Mouse (Mus musculus) urinary bladder, postnatal 36 days (tissue): Measurements from ENCODE around the gene Lrrc29.
A peak's percentile ranks its signal among the peaks of the same experiment; 100 is the strongest.
"Not testable (repeated sequence)": the region's sequence is repeated elsewhere in the genome, so short reads cannot be mapped to it uniquely, and the experiment has no call there.

Experiments used
- DNase-seq, 2 experiments: peaks; one replicate each; pipeline ENCODE4 v3.0.0; 2022; ENCODE audit warnings: low spot score in 2 of 2, mixed read lengths in 1 of 2

Gene Lrrc29

DNA sequence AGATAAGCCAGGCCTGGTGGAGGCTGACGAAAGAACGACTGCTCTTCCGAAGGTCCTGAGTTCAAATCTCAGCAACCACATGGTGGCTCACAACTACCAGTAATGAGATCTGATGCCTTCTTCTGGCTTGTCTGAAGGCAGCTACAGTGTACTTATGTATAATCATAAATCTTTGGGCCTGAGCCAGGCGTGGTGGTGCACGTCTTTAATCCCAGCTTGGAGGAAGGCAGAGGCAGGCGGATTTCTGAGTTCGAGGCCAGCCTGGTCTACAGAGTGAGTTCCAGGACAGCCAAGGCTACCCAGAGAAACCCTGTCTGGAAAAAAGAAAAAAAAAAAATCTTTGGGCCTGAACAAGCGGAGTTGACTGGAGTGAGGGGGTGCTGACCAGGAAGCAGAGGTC, 34.7 kb downstream of the Lrrc29 start:
- DNase-seq: not testable (repeated sequence)

DNA sequence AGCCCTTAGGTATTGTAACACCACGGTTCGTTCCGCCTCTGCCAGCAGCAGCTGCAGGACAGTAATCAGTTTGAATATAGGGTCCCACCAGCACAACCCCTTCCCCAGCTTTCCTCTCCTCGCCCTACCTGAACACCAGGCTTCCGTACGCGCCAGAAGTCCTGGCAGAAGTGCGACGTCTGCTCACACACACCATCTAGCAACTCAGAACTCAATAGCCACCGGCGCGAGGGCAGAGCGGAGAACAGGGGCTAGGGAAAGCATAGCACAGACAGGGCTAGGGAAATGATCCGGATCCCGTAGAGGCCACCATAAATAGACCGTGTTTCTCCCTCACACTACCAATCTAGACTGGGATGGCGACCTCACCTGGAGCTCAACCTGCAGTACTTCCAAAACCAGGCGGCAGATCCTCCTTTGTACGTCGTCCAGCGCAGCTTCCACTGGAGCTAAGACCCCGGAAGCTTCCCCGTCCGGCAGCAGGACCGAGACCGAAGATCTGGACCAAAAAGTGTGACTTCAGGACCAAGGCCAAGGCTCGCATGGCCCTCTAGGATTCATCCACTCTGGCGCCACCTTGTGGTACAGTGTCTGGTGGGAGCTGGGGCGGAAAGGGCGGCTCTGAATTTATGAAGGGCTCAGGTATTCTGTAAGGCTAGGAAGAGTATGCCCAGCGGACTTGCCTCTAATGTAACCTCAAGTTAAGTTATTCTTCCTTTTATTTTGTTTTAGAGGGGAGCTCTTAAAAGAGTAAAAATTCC, 35.3 kb downstream of the Lrrc29 start:
- DNase-seq: peak; percentile 86 to 88

DNA sequence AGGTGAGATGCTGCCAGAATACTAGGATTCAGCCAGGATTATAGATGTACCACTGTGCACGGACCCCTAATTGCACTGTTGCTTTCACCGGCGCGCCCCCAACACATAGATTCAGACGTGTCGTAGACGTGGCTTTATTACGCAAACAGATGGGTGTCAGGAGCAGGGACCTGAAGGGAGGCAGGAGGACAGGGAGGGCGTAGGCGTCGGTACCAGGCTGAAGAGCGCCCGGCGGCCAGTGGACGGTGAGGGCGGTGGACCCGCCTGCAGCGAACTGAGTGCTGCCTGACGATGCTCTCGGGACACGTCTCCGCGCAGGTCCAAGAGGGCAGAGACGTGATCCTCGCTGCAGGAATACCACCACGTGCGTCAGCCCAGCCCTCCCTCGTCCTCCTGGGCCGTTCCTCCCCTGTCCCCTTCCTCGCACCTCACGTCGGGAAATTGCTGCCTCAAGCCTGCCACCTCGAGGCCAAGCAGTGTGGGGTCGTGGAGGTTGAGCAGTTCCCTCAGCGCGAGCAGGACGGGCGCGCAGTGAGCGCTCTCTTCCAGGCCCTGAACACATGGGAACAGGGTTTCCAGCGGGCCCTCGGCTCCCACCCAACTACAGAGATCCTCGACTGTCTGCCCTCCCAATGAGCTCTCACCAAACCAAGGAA, 36.1 kb downstream of the Lrrc29 start, which contains the start of gene 4931428F04Rik:
TSS of gene 4931428F04Rik (minus strand) at position 60 of the 656 bp plus-strand sequence.
- no peak for DNase-seq

DNA sequence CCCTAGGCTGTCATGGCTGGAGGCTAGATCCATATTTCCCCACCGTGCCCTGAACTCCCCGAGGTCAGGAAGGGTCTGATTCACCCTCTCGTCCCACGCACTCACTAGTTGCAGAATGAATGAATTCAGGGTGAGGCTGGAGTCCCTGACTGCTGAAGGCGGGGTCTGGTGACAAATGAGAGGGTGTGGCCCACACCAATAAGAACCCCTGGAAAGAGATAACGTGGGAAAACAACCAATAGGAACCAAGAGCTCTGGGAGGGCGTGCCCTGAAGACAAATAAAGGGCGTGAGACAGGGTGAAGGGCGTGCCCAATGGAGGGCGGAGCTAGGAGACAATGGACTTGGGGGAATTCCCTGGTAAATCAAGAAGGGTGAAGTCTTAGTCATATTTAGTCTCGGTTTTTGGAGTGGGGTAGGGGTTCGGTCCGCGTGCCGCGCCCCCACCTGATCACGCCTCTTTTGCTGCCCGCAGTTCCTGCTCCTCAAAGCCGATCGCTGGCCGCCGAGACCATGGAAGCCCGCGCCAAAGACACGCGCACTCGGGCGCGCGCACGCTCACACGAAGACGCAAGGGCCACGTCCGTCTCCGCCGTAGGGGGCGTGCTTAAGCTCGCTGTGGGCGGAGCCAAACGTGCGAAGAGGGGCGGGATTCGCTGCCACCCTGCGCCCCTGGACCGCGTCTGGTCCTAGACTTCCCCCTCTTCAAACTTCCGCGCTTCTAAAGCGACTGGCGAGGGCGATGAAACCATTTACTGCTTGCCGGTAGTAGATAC, 36.9 kb downstream of the Lrrc29 start:
- peak; percentile 89 to 90 for DNase-seq

DNA sequence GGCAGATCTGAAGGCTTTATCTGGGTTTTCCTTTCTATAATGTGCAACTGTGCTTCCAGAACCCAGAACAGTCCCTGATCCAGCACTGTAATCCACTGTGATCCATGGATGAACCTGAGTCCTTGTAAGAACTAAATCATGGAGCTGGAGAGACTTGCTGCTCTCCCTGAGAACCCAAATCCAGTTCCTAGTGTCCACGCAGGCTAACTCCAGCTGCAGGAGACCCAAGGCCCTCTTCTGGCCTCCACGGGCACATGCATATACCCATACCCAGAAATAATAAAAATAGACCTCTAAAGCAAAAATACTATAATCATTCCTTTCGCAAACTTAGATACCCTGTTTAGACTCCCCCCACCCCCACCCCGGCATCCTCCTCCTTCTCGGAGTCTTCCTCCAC, 37.8 kb downstream of the Lrrc29 start:
- no peak for DNase-seq

DNA sequence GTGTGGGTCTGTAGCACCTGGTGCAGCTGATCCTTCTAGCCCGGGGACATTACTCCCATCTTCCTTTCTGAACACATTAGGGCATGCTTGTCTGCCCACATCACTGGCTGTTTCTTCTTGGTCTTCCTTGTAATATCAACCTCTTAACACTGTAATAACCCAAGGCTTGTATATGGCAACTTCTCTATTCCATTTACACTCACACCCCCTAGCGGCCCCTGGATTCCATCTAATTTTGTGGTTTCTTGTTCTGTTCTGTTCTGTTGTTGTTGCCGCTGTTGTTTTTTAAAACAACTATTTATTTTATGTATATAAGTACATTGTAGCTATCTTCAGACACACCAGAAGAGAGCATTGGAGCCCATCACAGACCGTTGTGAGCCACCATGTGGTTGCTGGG, 39.2 kb downstream of the Lrrc29 start:
- no peak for DNase-seq

DNA sequence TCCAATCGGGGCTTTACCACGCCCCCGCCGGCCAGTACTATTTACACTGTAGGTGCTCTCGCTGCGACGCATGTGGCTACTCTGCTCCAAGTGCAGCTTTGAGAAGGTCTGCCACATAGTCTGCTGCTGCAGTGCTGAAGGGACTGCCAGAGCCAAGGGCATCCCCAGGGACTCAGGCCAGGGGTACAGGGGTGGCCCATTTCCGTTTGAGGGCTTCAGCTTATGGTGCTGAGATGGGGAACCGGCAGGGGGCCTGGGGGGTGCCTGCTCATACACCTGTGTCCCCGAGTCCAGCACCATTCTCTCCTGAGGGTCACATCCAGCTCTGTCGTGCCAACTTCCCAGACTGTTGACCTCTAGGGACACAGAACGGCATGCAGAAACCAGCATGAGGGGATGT, 40.6 kb downstream of the Lrrc29 start:
- no peak for DNase-seq

DNA sequence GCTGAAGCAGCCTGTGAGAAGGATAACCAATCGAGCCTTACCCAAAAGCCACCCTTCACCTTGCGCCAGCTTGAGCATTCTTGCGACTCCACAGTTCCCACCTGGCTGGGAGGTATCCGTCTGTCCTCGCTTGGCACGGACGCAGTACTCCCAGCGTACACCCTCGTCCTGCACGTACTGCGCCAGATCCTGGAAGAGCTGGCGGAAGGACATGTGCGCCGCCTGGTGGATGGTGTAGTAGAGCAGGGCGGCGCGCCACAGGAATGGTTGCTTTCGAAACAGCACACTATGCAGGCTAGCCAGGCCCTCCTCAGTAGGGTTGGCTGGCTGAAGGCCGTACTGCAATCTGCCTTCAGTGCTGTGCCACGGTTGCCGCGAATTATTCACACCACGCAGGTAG, 43.0 kb downstream of the Lrrc29 start:
- peak in 1 of 2 experiments; percentile 51 for DNase-seq

DNA sequence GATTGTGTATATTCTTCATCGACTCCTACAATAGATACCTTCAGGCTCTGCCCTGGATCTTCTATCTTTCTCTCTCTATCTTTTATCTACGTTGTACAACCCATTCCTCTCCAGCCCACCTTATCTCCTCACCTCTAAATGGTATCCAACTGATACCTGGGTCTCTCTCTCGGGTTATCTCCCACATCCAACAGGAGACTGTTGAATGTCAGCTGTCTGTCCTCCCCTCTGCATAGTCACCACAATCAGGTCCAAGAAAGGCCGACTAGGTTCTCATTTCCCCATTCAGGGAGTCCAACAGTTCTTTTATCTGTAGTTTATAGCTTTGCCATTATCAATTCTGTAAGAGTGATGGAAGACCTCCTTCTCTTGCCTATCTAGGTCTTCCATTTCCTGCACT, 43.8 kb downstream of the Lrrc29 start:
- no peak for DNase-seq

DNA sequence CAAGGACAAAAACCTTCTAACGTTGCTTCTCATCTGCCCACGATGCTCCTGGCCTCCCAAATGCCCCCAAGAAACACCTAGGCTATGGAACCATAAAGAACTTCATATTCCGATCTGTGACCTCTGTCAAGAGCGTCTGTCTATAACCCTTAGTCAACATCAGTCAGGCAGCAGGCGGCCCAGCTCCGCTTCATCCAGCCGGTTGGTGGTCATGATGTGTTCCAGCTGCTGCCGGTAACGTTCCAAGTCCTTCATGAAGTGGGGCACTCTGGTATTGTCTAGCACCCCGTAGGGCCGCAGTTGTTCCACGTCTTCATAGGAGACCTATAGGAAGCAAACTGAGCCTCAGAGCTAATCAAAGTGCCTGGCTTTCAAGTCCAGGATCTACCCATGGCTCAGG, 44.3 kb downstream of the Lrrc29 start:
- no peak for DNase-seq

DNA sequence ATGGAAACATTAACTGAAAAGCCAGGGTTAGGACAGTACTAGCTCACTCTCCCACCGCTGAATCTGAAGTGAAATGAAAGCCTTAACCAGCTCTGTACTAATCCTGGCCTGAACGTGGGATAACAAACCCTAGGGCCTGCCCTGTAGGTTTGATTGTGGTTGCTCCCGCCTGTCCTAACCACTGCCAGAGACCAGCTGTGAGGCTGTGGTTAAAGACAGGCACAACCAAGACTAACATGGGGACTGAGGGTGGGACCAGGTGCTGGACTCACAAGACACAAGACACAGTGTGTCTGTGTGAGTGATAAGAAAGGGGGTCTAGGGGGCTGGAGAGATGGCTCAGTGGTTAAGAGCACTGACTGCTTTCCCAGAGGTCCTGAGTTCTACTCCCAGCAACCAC, 45.5 kb downstream of the Lrrc29 start:
- no peak for DNase-seq

DNA sequence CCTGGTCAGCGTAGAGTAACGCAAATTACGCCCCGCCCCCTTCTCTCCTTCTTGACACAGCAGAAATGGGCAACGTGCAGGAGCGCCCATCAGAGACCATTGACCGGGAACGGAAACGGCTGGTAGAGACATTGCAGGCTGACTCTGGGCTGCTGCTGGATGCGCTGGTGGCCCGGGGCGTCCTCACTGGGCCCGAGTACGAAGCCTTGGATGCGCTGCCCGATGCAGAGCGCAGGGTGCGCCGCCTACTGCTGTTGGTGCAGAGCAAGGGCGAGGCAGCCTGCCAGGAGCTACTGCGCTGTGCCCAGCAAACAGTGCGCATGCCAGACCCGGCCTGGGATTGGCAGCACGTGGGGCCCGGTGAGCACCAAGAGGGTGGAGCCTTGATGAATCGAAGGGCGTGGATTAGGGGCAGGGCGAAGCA, 47.2 kb downstream of the Lrrc29 start:
- DNase-seq: peak; percentile 68 to 89

DNA sequence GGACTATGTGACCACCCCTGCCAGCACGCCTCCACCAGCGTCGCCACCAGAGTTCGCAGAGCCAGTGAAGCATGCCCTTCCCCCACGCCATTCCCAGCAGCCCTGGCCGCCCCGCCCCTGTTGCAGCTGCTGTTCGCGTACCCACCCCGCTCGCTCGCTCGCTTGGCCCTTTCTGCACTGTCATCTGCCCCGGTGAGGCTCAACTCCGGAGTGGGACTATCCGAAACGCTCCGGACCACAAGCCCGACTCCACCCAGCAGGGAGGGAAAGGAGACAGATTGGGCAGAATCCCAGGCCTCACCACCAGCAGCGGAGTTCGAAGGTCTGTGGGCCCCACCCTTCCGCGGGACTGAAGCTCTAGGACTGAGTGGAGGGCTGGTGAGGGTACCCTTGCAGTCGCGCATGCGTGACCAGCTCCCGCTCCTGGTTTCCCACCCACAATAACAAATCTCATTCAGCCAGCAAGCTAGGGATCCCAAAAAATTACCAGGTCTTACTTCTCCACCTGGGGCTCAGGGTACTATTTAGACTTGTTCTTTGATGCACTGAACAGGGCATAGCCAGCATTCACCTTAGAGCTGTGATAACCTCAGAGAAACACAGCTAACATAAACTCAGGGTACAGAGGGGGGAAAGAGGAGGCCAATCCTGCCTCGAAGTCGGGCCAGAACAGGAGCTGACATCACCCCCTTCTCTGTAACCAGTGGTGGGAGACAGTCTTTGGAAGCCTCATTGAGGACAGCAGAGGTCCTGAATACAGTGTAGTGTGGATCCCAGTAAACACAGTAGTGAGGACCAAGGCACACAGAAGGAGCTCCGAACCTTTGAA, 49.6 kb downstream of the Lrrc29 start:
- no peak for DNase-seq

DNA sequence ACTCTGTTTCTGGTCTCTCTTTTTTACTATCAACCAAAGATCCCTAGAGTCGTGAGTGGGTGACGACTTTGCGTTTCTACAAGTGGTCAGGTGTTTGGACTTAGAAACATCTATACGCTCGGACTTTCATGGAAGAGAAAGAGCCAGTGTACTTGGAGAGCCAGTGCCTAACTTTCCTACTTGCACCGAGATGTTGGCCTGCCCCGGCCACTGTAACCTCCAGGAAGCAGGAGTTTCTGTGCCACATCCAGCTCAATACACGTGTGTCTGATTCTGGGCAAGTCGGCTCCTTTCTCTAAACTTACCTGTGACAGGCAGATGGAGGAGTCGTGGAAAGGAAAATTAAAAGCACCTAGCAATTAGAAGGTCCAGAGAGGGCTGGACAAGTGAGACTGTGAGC, 50.2 kb downstream of the Lrrc29 start, which contains the start of gene Nol3:
TSS of gene Nol3 (plus strand) at position 301 of the 400 bp plus-strand sequence.
- no peak for DNase-seq

DNA sequence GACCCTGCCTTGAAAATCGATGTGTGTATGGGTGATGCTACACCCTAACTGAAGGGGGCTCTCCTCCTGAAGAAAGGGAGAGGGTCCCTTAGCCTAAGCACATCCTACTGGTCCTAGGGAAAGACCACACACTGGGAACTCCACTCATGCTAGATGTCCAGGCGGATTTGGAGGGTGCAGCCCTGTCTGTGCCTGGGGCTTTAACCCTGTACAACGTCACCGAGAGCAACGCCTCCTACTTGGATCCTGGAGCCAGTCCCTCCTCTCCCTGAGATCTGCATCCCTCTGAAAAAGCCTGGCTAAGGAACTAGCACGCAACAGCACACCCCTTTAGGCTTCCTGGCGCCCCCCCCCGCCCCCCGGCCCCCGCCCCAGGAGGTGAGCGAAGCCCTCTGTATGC, 50.7 kb downstream of the Lrrc29 start:
- DNase-seq: no peak

DNA sequence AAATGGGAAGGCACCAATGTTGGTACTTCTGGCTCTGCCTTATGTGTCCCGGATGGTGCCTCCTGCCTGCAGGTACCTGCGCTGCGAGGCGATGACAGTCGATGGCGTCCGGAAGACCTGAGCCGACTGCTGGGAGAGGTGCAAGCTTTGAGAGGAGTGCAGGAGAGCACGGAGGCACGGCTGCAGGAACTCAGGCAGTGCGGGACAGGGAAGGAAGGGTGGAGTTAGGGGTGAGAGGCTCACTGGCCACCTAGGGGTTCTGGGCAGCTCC, 55.2 kb downstream of the Lrrc29 start:
- DNase-seq: no peak

DNA sequence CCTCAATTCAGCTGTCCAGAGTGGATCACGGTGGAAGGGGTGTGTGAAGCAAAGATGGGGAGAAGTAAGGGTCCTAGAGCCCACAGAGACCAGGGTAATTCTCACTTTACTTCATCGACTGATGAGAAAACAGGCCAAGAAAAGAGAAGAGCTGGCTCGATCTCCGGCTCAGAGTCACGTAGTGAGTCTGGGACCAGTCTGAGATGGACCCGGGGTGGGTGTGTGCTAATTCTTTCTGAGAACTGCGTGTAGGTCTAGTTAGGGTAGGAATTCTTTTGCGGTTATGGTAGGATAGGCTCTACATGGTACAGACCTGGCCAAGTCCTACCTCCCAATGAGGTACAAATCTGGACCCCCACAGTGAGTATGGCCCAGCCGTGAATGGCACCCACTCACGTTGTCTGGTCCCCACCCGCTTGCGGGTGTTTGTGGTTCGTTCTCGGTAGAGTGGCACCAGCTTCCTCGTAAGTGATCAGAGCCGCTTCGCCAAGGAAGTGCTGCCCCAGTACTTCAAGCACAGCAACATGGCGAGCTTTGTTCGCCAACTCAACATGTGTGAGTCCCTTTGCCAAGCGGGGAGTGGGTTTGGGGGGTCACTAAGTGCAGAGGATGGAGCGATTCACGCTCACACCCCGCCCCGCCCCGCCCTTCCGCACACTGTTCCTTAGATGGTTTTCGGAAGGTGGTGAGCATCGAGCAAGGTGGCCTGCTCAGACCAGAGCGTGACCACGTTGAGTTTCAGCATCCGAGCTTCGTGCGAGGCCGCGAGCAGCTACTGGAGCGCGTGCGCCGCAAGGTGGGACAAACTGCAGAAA, 55.8 kb downstream of the Lrrc29 start:
- no peak for DNase-seq

DNA sequence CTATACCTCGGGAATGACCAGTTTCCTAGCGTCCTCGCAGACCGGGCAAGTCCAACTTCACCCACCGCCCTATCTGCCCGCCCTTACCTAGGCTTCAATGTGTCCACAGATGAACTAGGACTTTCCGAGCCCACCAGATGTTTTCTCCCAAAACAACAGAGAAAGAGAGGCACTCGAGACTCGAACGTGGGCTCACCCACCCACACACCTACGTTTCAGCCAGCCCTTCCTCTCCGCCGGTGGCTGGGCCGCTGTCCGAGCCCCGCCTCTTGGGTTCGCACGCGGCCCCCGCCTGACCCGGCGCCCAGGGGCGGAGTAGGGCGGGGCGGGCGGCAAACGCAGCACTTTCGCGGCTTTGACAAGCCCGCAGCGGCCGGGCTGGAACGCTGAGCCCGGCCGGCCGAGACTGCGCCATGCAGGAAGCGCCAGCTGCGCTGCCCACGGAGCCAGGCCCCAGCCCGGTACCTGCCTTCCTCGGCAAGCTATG, 56.6 kb downstream of the Lrrc29 start, which contains the start of gene Hsf4:
TSS of gene Hsf4 (plus strand) at position 341 of the 487 bp plus-strand sequence.
- peak; percentile 62 to 72 for DNase-seq

DNA sequence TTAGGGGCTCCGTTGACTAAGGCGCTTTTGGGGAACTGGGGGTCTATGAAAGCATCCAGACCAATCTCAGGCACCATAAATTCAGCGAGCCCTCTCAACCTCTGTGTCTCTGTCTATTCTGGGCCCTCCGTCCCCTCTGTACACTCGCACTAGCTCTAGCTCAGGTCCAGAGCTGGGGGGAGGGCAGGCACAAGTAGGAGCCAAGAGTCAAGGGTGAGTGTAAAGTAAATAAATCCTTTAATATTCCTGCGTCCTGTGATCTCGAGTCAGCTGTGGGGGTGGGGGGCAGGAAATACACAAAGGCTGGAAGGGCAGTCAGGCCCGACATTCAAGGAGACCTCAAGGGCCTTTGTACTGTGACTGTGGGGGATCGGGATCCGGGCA, 57.0 kb downstream of the Lrrc29 start:
- DNase-seq: no peak

DNA sequence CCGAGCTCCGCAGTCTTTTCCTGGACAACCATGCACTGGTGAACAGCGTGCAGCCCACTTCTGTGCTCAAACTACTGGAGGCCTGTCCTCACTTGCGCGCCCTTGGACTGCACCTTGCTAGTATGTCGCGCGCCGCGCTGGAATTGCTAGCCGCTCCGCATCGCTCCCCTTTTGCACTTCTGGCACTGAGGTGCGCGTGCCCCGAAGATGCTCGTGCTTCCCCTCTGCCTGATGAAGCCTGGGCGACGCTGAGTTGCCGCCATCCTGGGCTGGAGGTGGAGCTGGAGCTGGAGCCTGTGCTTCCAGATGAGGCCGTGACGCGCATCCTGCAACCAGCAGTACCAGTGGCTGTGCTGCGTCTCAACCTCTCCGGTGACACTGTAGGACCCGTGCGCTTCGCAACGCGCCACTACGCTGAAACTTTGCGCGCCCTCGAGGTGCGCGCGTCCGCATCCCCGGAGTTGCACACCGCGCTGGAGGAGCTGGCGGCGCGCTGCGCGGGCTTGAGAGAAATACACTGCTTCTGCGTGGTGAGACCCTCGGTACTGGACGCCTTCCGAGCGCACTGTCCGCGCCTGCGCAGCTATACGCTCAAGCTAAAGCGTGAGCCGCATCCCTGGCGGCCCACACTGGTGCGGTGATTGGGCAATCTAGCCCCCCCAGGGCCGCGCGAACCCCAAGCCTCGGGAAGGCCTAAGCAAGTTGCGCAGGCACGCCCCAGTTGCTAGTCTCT, 57.6 kb downstream of the Lrrc29 start:
- no peak for DNase-seq
